Mouse (Mus musculus) kidney, embryonic 14.5 days (tissue): ENCODE results near the gene Gpr179. TPM values are rescaled to one million over a fixed set of nuclear protein-coding genes. Genes with fewer than 3 reads are reported as not detected.

Experiments used
- ATAC-seq: fragments of 200-750 bp; cut with Nextera tagmentation; 2 replicates; pipeline ENCODE4 v1.8.0; 2017; ENCODE audit warnings: moderate number of reproducible peaks, mild to moderate bottlenecking, moderate TSS enrichment, moderate library complexity; ENCODE audit not compliant: low FRiP score, low TSS enrichment
- H3K27ac ChIP-seq: fragments of 300-500 bp; sonication (generic); 2 replicates; pipeline ENCODE4 v1.5.1; 2014; ENCODE audit warnings: low read depth, mild to moderate bottlenecking, low read length, moderate library complexity, mixed read lengths
- H3K27me3 ChIP-seq: fragments of 300-500 bp; sonication (generic); 2 replicates; pipeline ENCODE4 v1.6.1; 2014; ENCODE audit warnings: mild to moderate bottlenecking, low read length; ENCODE audit not compliant: control insufficient read depth, insufficient read depth
- H3K36me3 ChIP-seq: fragments of 300-500 bp; sonication (generic); 2 replicates; pipeline ENCODE4 v1.6.1; 2014; ENCODE audit warnings: low read length, mixed read lengths; ENCODE audit not compliant: control insufficient read depth, insufficient read depth
- H3K4me1 ChIP-seq: fragments of 300-500 bp; sonication (generic); 2 replicates; pipeline ENCODE4 v1.6.1; 2014; ENCODE audit warnings: low read length, mixed read lengths; ENCODE audit not compliant: control insufficient read depth, insufficient read depth
- H3K4me2 ChIP-seq: fragments of 300-500 bp; sonication (generic); replicated peaks from 2 replicates; pipeline ENCODE4 v1.6.1; 2014; ENCODE audit warnings: low read depth, mild to moderate bottlenecking, low read length
- H3K4me3 ChIP-seq: fragments of 300-500 bp; sonication (generic); 2 replicates; pipeline ENCODE4 v1.5.1; 2014; ENCODE audit warnings: mild to moderate bottlenecking, low read length
- H3K9ac ChIP-seq: fragments of 300-500 bp; sonication (generic); 2 replicates; pipeline ENCODE4 v1.6.1; 2014; ENCODE audit warnings: low read depth, mild to moderate bottlenecking, low read length, moderate library complexity
- H3K9me3 ChIP-seq: fragments of 300-500 bp; sonication (generic); 2 replicates; pipeline ENCODE4 v1.6.1; 2016; ENCODE audit warnings: low read length; ENCODE audit not compliant: control insufficient read depth
- WGBS: fragments of 180-500 bp; shearing (Covaris S2); extraction: QIAGEN DNeasy Blood & Tissue Kit; methylation state at CpG from one replicate; pipeline ENCODE4 v1.1.7; 2014; 5-methylcytosine and 5-hydroxymethylcytosine counted together
- polyA plus RNA-seq: library from polyadenylated mRNA; unstranded; fragments of >200 nt; fragmentation: Nextera tagmentation; extraction: Ambion mirVana; gene quantifications from 2 replicates; pipeline ENCODE4 v1.2.1, GENCODE M21; 2014

Gene Gpr179
- polyA plus RNA-seq, 1 experiment from 2014 or later = 0.07 TPM

DNA sequence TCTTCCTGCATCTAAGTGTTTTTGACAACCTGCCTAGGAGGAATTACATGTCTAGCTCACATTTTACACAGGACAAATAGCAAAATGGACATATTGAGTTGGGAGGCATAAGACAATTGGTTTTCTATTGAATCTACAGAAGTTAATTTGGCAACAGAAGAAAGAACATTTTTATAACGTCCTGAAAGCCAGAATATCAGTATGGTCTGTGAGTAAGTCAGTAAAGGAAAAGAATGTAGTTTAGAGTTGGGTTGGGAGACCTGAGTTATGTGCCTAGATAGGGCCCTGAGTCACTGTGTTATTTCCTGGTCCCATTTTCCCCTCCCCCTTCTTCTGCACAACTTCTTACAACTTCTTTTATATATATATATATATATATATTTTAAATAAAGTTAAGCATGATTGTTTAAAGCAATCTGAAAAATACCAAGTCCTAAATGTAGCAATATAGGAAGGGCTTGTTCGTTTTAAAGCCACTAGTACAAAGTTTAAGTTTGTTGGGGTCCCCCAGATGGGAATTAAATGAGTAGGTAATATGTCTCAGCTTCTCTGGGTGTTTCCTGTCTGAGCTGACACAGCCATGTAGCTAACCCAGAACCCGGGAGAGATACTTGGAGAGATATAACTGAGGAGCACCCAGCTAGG is 42.9 kb downstream of the Gpr179 start:
- H3K4me2 ChIP-seq = peak overlapping the region; percentile 52
- no peaks in the 10 kb centered on the region for H3K27me3 ChIP-seq
- H3K9ac ChIP-seq = no peak overlapping the region; the same call in 1 of the 2 replicates
- no peak overlapping the region for H3K27ac ChIP-seq
- peak overlapping the region; percentile 34 for H3K4me3 ChIP-seq
- no peak for ATAC-seq
- peaks cover 14% of the 10 kb centered on the region for H3K4me1 ChIP-seq
- 41% methylated on average over 3 of the region's 3 CpGs for WGBS
- H3K9me3 ChIP-seq = no peaks in the 10 kb centered on the region
- H3K36me3 ChIP-seq = no peaks in the 10 kb centered on the region

DNA sequence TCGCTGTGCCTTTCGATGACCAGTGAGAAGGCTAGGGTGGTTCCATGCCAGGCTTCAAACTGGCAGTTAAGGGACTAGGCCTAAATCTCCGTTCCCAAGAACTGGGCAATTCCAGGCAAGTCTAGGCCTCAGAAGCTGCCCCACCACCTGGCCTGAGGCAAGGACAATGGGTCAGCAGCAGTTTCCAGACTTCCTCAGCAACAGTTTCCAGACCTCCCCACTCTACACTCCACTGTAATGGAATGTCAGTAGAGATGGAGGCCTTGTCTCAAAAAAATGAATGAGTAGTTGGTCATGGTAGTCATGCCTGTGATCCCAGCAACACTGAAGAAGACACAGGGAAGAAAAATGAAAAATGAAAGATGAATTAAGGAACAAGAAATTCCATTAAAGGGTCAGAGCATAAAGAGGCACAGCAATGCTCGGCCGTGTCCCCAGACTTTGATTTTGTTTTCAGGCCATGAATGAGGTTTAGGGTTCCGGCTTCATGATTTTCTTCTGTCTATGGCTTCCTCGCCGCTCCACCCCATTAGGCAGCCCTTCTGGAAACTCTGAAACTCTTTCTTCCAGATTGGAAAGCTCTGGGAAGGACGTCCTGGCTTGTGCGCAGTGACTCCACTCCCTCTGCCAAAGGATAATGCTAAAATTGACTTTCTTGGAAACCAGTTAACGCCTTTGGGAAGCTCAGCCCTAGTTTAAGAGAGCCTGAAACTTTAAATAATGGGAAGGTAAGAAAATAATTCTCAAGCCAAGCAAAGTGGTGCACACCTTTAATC is 44.4 kb downstream of the Gpr179 start:
- Histone ChIP-seq H3K4me3 (no peak overlapping the region), H3K9ac (no peak overlapping the region), H3K36me3 (no peaks in the 10 kb centered on the region), H3K4me2 (no peak overlapping the region), H3K27me3 (no peaks in the 10 kb centered on the region), H3K4me1 (peaks cover 14% of the 10 kb centered on the region), H3K27ac (no peak overlapping the region), H3K9me3 (no peaks in the 10 kb centered on the region)
- ATAC-seq = no peak
- 94% methylated on average over 11 of the region's 11 CpGs for WGBS

DNA sequence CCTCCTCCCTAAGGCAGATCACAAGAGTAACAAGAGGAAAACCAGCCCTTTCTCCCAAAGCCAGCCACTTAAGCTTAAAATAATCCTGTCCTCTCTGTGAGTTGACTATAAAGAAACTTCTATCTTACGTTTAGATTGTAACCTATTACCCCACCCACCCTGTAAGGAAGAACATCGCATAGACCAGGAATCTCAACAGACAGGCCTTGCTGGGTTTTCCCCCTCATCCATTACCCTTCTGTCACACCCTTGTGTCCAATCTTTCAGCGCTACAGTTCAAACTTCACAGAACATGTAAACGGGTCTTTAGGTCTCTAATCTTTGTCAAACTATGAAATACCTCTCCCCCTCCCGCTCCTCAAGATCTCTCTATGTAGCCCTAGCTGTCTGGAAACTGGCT is 47.2 kb downstream of the Gpr179 start:
- no peak overlapping the region for H3K4me3 ChIP-seq
- H3K4me1 ChIP-seq = peaks cover 4% of the 10 kb centered on the region; the same call in 1 of the 2 replicates
- ATAC-seq = no peak
- WGBS = 74% methylated on average over 5 of the region's 5 CpGs
- H3K27ac ChIP-seq = no peak overlapping the region
- H3K9ac ChIP-seq = no peak overlapping the region
- H3K9me3 ChIP-seq = no peaks in the 10 kb centered on the region
- H3K36me3 ChIP-seq = no peaks in the 10 kb centered on the region
- H3K4me2 ChIP-seq = no peak overlapping the region
- no peaks in the 10 kb centered on the region for H3K27me3 ChIP-seq

DNA sequence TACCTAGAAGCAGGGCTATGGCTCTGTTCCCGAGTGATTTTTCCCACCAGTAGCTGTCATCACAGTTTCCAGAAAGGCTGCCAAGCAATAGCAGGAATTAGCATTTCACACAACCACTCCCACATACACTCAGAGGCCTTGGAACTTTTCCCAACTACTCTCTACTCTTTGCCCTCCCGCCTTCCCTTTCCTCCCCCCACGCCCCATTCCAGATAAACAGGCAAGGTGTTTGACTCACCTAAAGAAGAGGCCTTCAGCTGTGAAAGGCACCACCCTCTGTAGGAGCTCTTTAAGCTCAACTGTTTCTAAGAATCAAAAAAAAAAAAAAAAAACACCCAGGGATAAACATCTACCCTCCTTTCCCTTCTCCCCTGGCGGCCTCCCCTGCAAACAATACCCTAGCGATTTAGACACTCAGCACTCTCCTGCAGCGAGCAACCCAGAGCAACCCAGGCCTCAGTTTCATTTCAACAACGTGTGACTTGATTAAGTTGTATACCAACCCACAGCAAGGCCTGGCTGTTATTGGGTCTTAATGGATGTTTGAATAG is 49.6 kb downstream of the Gpr179 start:
- Histone ChIP-seq H3K4me3 (no peak overlapping the region), H3K9me3 (no peaks in the 10 kb centered on the region), H3K4me2 (no peak overlapping the region), H3K27me3 (no peaks in the 10 kb centered on the region), H3K4me1 (no peaks in the 10 kb centered on the region), H3K27ac (no peak overlapping the region), H3K9ac (no peak overlapping the region), H3K36me3 (no peaks in the 10 kb centered on the region)
- ATAC-seq = no peak
- 34% methylated on average over 7 of the region's 7 CpGs for WGBS

DNA sequence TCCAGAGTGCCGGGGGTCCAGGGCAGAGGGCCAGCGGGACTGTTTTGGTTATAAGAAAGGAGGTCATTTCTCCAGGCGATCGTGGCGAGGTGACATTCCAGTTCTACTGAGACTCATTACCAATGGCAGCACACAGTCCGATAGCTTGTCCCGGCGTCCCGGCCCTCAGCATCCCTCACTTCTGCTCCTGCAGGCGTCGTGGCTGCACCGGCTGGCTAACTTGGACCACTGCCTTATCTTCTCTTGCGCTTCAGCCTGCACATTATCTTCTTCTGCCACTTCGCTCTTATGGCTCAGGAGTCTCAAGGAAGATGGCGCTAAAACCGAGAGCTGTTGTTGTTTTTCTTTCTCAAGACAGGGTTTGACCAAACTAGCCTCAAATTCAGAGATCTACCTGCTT is 50.5 kb downstream of the Gpr179 start:
- Histone ChIP-seq H3K4me1 (no peaks in the 10 kb centered on the region), H3K9ac (no peak overlapping the region), H3K36me3 (no peaks in the 10 kb centered on the region), H3K9me3 (no peaks in the 10 kb centered on the region), H3K27me3 (no peaks in the 10 kb centered on the region), H3K4me2 (no peak overlapping the region), H3K4me3 (no peak overlapping the region), H3K27ac (no peak overlapping the region)
- no peak for ATAC-seq
- 86% methylated on average over 16 of the region's 16 CpGs for WGBS

DNA sequence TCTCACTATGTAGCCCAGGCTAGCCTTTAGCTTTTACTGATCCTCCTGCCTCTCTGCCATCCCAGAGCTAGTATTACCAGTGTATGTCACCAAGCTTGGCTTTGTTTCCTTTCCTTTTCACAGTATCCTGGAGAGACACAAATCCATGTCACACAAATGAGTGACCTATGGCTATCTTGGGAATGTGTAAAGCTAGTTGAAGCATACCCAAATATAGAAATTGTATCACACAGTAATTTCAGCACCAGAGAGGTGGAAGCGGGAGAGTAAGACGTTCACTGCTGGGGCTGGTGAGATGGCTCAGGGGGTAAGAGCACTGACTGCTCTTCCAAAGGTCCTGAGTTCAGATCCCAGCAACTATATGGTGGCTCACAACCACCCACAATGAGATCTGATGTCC is 51.9 kb downstream of the Gpr179 start:
- no peaks in the 10 kb centered on the region for H3K4me1 ChIP-seq
- H3K9ac ChIP-seq = no peak overlapping the region
- no peaks in the 10 kb centered on the region for H3K36me3 ChIP-seq
- no peak overlapping the region for H3K4me2 ChIP-seq
- WGBS = 87% methylated on average over 2 of the region's 2 CpGs
- no peak overlapping the region for H3K4me3 ChIP-seq
- no peaks in the 10 kb centered on the region for H3K9me3 ChIP-seq
- H3K27me3 ChIP-seq = no peaks in the 10 kb centered on the region
- ATAC-seq = no peak
- no peak overlapping the region for H3K27ac ChIP-seq

DNA sequence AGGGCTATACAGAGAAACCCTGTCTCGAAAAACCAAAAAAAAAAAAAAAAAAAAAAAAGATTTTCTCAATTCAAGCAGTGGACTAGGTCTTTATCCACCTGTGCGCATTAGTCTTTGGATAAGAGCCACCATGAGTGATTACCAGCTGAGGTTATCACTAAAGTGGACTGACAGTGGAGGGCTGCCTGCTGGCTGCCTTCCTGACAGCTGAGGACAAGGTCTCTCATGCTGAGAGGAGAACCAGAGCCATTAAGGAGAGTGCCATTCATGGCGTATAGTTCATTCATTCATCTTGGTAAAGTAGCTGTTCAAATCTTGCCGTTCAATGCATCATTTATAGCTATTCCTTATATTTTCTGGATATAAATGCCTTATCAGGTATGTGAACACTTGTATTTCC is 55.3 kb downstream of the Gpr179 start:
- H3K36me3 ChIP-seq = no peaks in the 10 kb centered on the region
- no peak overlapping the region for H3K4me3 ChIP-seq
- H3K27me3 ChIP-seq = no peaks in the 10 kb centered on the region
- WGBS = 92% methylated on average over 3 of the region's 4 CpGs
- no peak for ATAC-seq
- no peaks in the 10 kb centered on the region for H3K4me1 ChIP-seq
- H3K4me2 ChIP-seq = no peak overlapping the region
- no peak overlapping the region for H3K27ac ChIP-seq
- no peaks in the 10 kb centered on the region for H3K9me3 ChIP-seq
- H3K9ac ChIP-seq = no peak overlapping the region

DNA sequence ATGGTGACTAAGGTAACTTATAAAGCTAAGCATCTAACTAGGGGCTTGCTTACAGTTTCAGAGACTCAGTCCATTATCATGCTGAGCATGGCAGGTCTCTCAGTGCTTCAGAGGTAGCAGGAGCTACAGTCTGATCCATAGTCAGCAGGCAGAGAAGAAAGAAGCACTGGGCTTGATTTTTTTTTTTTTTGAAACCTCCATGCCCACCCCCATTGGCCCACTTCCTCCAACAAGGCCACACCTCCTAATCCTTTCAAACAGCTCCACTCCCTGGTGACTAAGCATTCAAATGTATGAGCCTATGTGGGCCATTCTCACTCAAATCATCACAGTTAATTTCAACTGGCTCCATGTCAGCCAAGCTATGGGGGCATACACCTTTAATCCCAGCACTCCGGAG is 59.1 kb downstream of the Gpr179 start:
- Histone ChIP-seq H3K36me3 (no peaks in the 10 kb centered on the region), H3K9ac (no peak overlapping the region), H3K4me3 (no peak overlapping the region), H3K9me3 (no peaks in the 10 kb centered on the region), H3K27me3 (no peaks in the 10 kb centered on the region), H3K27ac (no peak overlapping the region), H3K4me2 (no peak overlapping the region), H3K4me1 (no peaks in the 10 kb centered on the region)
- 97% methylated on average over 1 of the region's 1 CpGs for WGBS
- ATAC-seq = no peak
